Mouse (Mus musculus) liver, postnatal 0 days (tissue): ENCODE measurements around the gene Vamp5. TPM values are rescaled to one million over a fixed set of nuclear protein-coding genes. Genes with fewer than 3 reads are reported as not detected.

ENCODE experiments used
- ATAC-seq: fragments of 200-750 bp; cut with Nextera tagmentation; 2 replicates; pipeline ENCODE4 v1.8.0; 2017; ENCODE audit warnings: mild to moderate bottlenecking, moderate library complexity
- DNase-seq: peaks from one replicate; pipeline ENCODE4 v3.0.0-alpha.2; 2016
- H3K27ac ChIP-seq: fragments of 300-500 bp; sonication (generic); 2 replicates; pipeline ENCODE4 v1.5.1; 2014; ENCODE audit warnings: antibody characterized with exemption, moderate library complexity, mild to moderate bottlenecking, low read depth
- H3K27me3 ChIP-seq: fragments of 300-500 bp; sonication (generic); 2 replicates; pipeline ENCODE4 v1.6.1; 2014; ENCODE audit warnings: low read length, control low read depth, mixed read lengths; ENCODE audit not compliant: insufficient read depth
- H3K36me3 ChIP-seq: fragments of 300-500 bp; sonication (generic); replicated peaks from 2 replicates; pipeline ENCODE4 v1.6.1; 2014; ENCODE audit warnings: mild to moderate bottlenecking, control low read depth, low read length, moderate library complexity, mixed read lengths; ENCODE audit not compliant: insufficient read depth
- H3K4me1 ChIP-seq: fragments of 300-500 bp; sonication (generic); 2 replicates; pipeline ENCODE4 v1.6.1; 2014; ENCODE audit warnings: antibody characterized with exemption, mild to moderate bottlenecking, control low read depth; ENCODE audit not compliant: insufficient read depth
- H3K4me2 ChIP-seq: fragments of 300-500 bp; sonication (generic); 2 replicates; pipeline ENCODE4 v1.6.1; 2014; ENCODE audit warnings: low read depth, mild to moderate bottlenecking, low read length, moderate library complexity, mixed read lengths
- H3K4me3 ChIP-seq: fragments of 300-500 bp; sonication (generic); 2 replicates; pipeline ENCODE4 v1.5.1; 2014; ENCODE audit warnings: low read depth, low read length
- H3K9ac ChIP-seq: fragments of 300-500 bp; sonication (generic); replicated peaks from 2 replicates; pipeline ENCODE4 v1.6.1; 2014; ENCODE audit warnings: mild to moderate bottlenecking, moderate library complexity
- H3K9me3 ChIP-seq: fragments of 300-500 bp; sonication (generic); 2 replicates; pipeline ENCODE4 v1.6.1; 2016; ENCODE audit warnings: mild to moderate bottlenecking, control low read depth, low read length, mixed read lengths
- CTCF ChIP-seq: sonication (generic); IDR thresholded peaks from 2 replicates; pipeline ENCODE4 v1.5.1; 2016; ENCODE audit warnings: antibody characterized with exemption, low read depth
- EP300 ChIP-seq: IDR thresholded peaks from 2 replicates; pipeline ENCODE4 v1.6.1; 2016; ENCODE audit warnings: antibody characterized with exemption, low read depth, mild to moderate bottlenecking
- WGBS: fragments of 180-500 bp; shearing (Covaris S2); extraction: QIAGEN DNeasy Blood & Tissue Kit; methylation state at CpG from one replicate; pipeline ENCODE4 v1.1.7; 2014; ENCODE audit not compliant: insufficient replicate concordance; 5-methylcytosine and 5-hydroxymethylcytosine counted together
- polyA plus RNA-seq: library from polyadenylated mRNA; unstranded; fragments of >200 nt; fragmentation: Nextera tagmentation; extraction: Ambion mirVana; gene quantifications from 2 replicates; pipeline ENCODE4 v1.2.1, GENCODE M21; 2015

The Vamp5 gene
- polyA plus RNA-seq, 1 experiment from 2014 or later: 53.1 TPM

GRCm38 (mm10) chr6:72409567-72409966 is 29.3 kb upstream of the Vamp5 start:
- DNase-seq: peak; percentile 76
- no peak overlapping the region for H3K9ac ChIP-seq
- no peak for ATAC-seq
- H3K27me3 ChIP-seq: no peaks in the 10 kb centered on the region
- no peak overlapping the region for H3K4me2 ChIP-seq
- H3K4me3 ChIP-seq: no peak overlapping the region
- H3K9me3 ChIP-seq: no peaks in the 10 kb centered on the region
- peak; percentile 81 for TF ChIP-seq CTCF
- no peak for TF ChIP-seq EP300
- no peaks in the 10 kb centered on the region for H3K36me3 ChIP-seq
- 17% methylated on average over 3 of the region's 3 CpGs for WGBS
- H3K4me1 ChIP-seq: peaks cover 4% of the 10 kb centered on the region
- no peak overlapping the region for H3K27ac ChIP-seq

GRCm38 (mm10) chr6:72407119-72407518 is 26.9 kb upstream of the Vamp5 start:
- Histone ChIP-seq H3K27me3 (no peaks in the 10 kb centered on the region), H3K4me3 (no peak overlapping the region), H3K4me1 (no peaks in the 10 kb centered on the region), H3K9ac (no peak overlapping the region), H3K27ac (no peak overlapping the region), H3K4me2 (no peak overlapping the region), H3K9me3 (no peaks in the 10 kb centered on the region), H3K36me3 (no peaks in the 10 kb centered on the region)
- peak; percentile 94 for DNase-seq
- 3% methylated on average over 5 of the region's 5 CpGs for WGBS
- TF ChIP-seq CTCF: peak; percentile 99
- no peak for TF ChIP-seq EP300
- peak; percentile 89 for ATAC-seq

- Histone ChIP-seq H3K36me3 (no peaks in the 10 kb centered on the region), H3K27me3 (no peaks in the 10 kb centered on the region), H3K4me1 (no peaks in the 10 kb centered on the region), H3K4me2 (no peak overlapping the region), H3K9me3 (no peaks in the 10 kb centered on the region), H3K4me3 (no peak overlapping the region), H3K27ac (no peak overlapping the region), H3K9ac (no peak overlapping the region)
- ATAC-seq: no peak
- WGBS: 78% methylated on average over 7 of the region's 7 CpGs
- DNase-seq: no peak
- TF ChIP-seq EP300 (no peak), CTCF (no peak)
Measured at GRCm38 (mm10) chr6:72405356-72405755, 25.1 kb upstream of the Vamp5 start.

DNA sequence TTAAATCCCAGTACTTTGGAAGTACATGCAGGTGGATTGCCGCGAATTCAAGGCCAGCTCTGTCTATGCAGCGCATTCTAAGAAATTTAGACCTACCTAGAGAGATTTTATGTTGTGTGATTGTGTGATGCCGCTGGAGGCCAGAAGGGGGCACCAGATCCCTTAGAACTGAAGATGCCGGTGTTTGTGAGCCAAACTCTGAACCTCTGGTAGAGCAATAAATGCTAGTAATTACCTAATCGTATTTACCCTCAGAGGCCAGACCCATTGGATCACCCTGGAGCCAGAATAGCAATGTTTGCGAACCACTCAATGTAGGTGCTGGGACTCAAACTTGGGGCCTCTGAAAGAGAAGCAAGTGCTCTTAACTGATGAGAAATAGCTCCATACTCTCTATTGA is 21.6 kb upstream of the Vamp5 start:
- Histone ChIP-seq H3K36me3 (no peaks in the 10 kb centered on the region), H3K27me3 (no peaks in the 10 kb centered on the region), H3K27ac (no peak overlapping the region), H3K9me3 (no peaks in the 10 kb centered on the region), H3K4me1 (peaks cover 4% of the 10 kb centered on the region), H3K4me2 (no peak overlapping the region), H3K9ac (no peak overlapping the region), H3K4me3 (no peak overlapping the region)
- peak; percentile 85 for DNase-seq
- peak; percentile 90 for ATAC-seq
- TF ChIP-seq EP300 (no peak), CTCF (peak; percentile 90)
- 11% methylated on average over 7 of the region's 7 CpGs for WGBS

- no peak for ATAC-seq
- no peak for DNase-seq
- TF ChIP-seq EP300 (no peak), CTCF (no peak)
- Histone ChIP-seq H3K9me3 (no peaks in the 10 kb centered on the region), H3K9ac (no peak overlapping the region), H3K4me1 (peaks cover 7% of the 10 kb centered on the region), H3K4me2 (no peak overlapping the region), H3K4me3 (no peak overlapping the region), H3K27ac (no peak overlapping the region), H3K27me3 (no peaks in the 10 kb centered on the region), H3K36me3 (no peaks in the 10 kb centered on the region)
- WGBS: 82% methylated on average over 2 of the region's 2 CpGs
Measured at GRCm38 (mm10) chr6:72399967-72400366, 19.7 kb upstream of the Vamp5 start.

DNA sequence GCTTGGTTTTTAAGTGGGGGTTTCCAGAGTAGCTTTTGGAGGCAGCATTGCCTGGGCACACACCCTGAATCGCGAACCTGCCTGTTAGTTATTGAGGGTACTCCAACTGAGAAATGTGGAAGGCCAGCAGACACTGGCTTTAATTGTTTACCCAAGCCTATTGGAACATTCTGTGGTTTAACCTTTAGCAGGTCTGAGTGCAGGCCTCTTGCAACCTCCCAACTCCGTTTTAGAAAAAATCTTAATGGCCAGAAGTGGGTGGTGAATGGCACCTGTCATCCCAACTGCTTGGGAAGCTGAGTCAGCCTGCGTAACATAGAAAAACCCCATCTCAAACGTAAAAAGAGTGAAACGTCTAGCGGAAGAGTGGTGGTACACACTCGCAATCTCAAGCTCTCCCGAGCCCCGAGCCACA is 16.6 kb upstream of the Vamp5 start:
- no peak for TF ChIP-seq CTCF
- no peak for TF ChIP-seq EP300
- Histone ChIP-seq H3K4me2 (no peak overlapping the region), H3K9ac (0 out of 2 replicates have a peak overlapping the region, but pooled peaks have one; percentile 21), H3K27ac (peak overlapping the region; percentile 44), H3K9me3 (no peaks in the 10 kb centered on the region), H3K4me1 (peaks cover 7% of the 10 kb centered on the region), H3K36me3 (no peaks in the 10 kb centered on the region), H3K27me3 (no peaks in the 10 kb centered on the region), H3K4me3 (no peak overlapping the region)
- no peak for DNase-seq
- WGBS: 64% methylated on average over 10 of the region's 10 CpGs
- ATAC-seq: no peak

GRCm38 (mm10) chr6:72392341-72392740 is 12.1 kb upstream of the Vamp5 start:
- Histone ChIP-seq H3K4me3 (no peak overlapping the region), H3K4me2 (peak overlapping the region; percentile 80), H3K4me1 (peaks cover 33% of the 10 kb centered on the region), H3K9me3 (no peaks in the 10 kb centered on the region), H3K36me3 (peaks cover 15% of the 10 kb centered on the region), H3K27ac (no peak overlapping the region), H3K9ac (no peak overlapping the region), H3K27me3 (no peaks in the 10 kb centered on the region)
- TF ChIP-seq EP300 (no peak), CTCF (peak; percentile 38)
- WGBS: 84% methylated on average over 5 of the region's 5 CpGs
- no peak for DNase-seq
- no peak for ATAC-seq
